Mouse (Mus musculus) right cerebral cortex, postnatal 25 days (tissue): Measurements from ENCODE around the gene Fos.

Experiments used
- DNase-seq: peaks from one replicate; pipeline ENCODE4 v3.0.0; 2022

Gene Fos

GRCm38 (mm10) chr12:85473481-85474297 lies at the start of gene Fos:
Gene Fos (plus strand): TSS chr12:85473890.
- peak; percentile 88 for DNase-seq

GRCm38 (mm10) chr12:85425721-85426120 lies 48.0 kb upstream of the Fos start:
- no peak for DNase-seq

GRCm38 (mm10) chr12:85426126-85426525 lies 47.6 kb upstream of the Fos start:
- no peak for DNase-seq

- DNase-seq: no peak
Observed at GRCm38 (mm10) chr12:85427802-85428201, 45.9 kb upstream of the Fos start.

GRCm38 (mm10) chr12:85429999-85430398 lies 43.7 kb upstream of the Fos start:
- no peak for DNase-seq

- no peak for DNase-seq
Observed at GRCm38 (mm10) chr12:85430434-85430833, 43.3 kb upstream of the Fos start.

GRCm38 (mm10) chr12:85433850-85434249 lies 39.8 kb upstream of the Fos start:
- no peak for DNase-seq

- no peak for DNase-seq
Observed at GRCm38 (mm10) chr12:85434526-85434925, 39.2 kb upstream of the Fos start.

GRCm38 (mm10) chr12:85436021-85436621 lies 37.6 kb upstream of the Fos start:
- DNase-seq: peak; percentile 85

- DNase-seq: no peak
Observed at GRCm38 (mm10) chr12:85437172-85437876, 36.4 kb upstream of the Fos start.

- DNase-seq: no peak
Observed at GRCm38 (mm10) chr12:85443456-85443855, 30.2 kb upstream of the Fos start.

GRCm38 (mm10) chr12:85444646-85445045 lies 29.0 kb upstream of the Fos start:
- no peak for DNase-seq

- DNase-seq: no peak
Observed at GRCm38 (mm10) chr12:85447009-85447408, 26.7 kb upstream of the Fos start.

GRCm38 (mm10) chr12:85447490-85447889 lies 26.2 kb upstream of the Fos start:
- DNase-seq: no peak

- DNase-seq: no peak
Observed at GRCm38 (mm10) chr12:85449478-85449877, 24.2 kb upstream of the Fos start.

GRCm38 (mm10) chr12:85451693-85452491 lies 21.8 kb upstream of the Fos start:
- no peak for DNase-seq

GRCm38 (mm10) chr12:85455065-85456058 lies 18.3 kb upstream of the Fos start:
- DNase-seq: peak; percentile 97

GRCm38 (mm10) chr12:85456276-85456675 lies 17.4 kb upstream of the Fos start:
- DNase-seq: no peak

- no peak for DNase-seq
Observed at GRCm38 (mm10) chr12:85456966-85457505, 16.7 kb upstream of the Fos start.

- no peak for DNase-seq
Observed at GRCm38 (mm10) chr12:85459820-85460219, 13.9 kb upstream of the Fos start.

GRCm38 (mm10) chr12:85461913-85462663 lies 11.6 kb upstream of the Fos start:
- DNase-seq: no peak
